In genomic region chr12:100241911-100242796, GRCm38 (mm10) we compare ENCODE assay signal across 7 mouse cellular contexts. TPM values are rescaled to one million over a fixed set of nuclear protein-coding genes. Genes with fewer than 3 reads are reported as not detected.
DNase-seq lines count a peak whose midpoint lies in the region; ATAC-seq lines count a peak whose summit lies in the region.

No protein-coding gene starts in this region.

- no peak overlapping the region for H3K27ac ChIP-seq in intestine, embryonic 16.5 days (ENCODE audit: low read length)

- no peaks in the 10 kb centered on the region for H3K4me1 ChIP-seq in intestine, embryonic 16.5 days (ENCODE audit: control insufficient read depth, insufficient read depth, low read length)

- no peaks in the 10 kb centered on the region for H3K9me3 ChIP-seq in intestine, embryonic 16.5 days (ENCODE audit: control insufficient read depth, low read length)

- 11% methylated on average over 22 of the region's 22 CpGs for WGBS in intestine, embryonic 16.5 days

- peak overlapping the region; percentile 49 for H3K4me2 ChIP-seq in intestine, embryonic 16.5 days (ENCODE audit: low read depth, low read length)

- peak; percentile 60 for DNase-seq in adrenal gland, postnatal 14 days
- DNase-seq in embryo, embryonic 11.5 days (ENCODE audit: low read depth, low spot score) = peak; percentile 71
- peak; percentile 96 for DNase-seq in heart, adult 11 months
- DNase-seq in left cerebral cortex, postnatal 25 days (ENCODE audit: low spot score in 2 of 2) = peak; percentile 73 to 91
- DNase-seq in right cerebral cortex, postnatal 25 days = peak; percentile 69

- peak; percentile 90 for ATAC-seq in intestine, embryonic 16.5 days
- ATAC-seq in megakaryocyte-erythroid progenitor cell, adult 5-6 weeks (replicated peaks; ENCODE audit: low FRiP score, low TSS enrichment, poor library complexity, severe bottlenecking) = peak; percentile 62

- H3K9ac ChIP-seq in intestine, embryonic 16.5 days (ENCODE audit: low read depth, low read length) = no peak overlapping the region; the same call in 1 of the 2 replicates

- H3K4me3 ChIP-seq in intestine, embryonic 16.5 days (ENCODE audit: low read length) = peak overlapping the region; percentile 24; the same call in 1 of the 2 replicates

- no peaks in the 10 kb centered on the region for H3K36me3 ChIP-seq in intestine, embryonic 16.5 days (ENCODE audit: control insufficient read depth, insufficient read depth, low read length)

- no peaks in the 10 kb centered on the region for H3K27me3 ChIP-seq in intestine, embryonic 16.5 days (replicated peaks; ENCODE audit: control insufficient read depth, insufficient read depth, low read length)

- intact Hi-C loops in left cerebral cortex, postnatal 25 days (cut with DNase I) = no loop called here

RNA-seq across cellular contexts. Expression of gene Calm1, which starts 42.9 kb away (rescaled TPM):
- 432 and 438 TPM in 2 replicates for total RNA-seq in adrenal gland, postnatal 14 days (2021)
- polyA plus RNA-seq in intestine, embryonic 16.5 days (2015; fragmentation: Nextera tagmentation; extraction: Ambion mirVana) = 2,576 and 2,612 TPM in 2 replicates
- total RNA-seq in left cerebral cortex, postnatal 25 days (2021) = 1,000 to 10,000 TPM; 2,231 to 2,341 TPM
- 102 and 137 TPM in 2 replicates for total RNA-seq in megakaryocyte-erythroid progenitor cell, adult 5-6 weeks (2014; fragmentation: Nextera tagmentation)
- 509 and 519 TPM in 2 replicates for total RNA-seq in megakaryocyte-erythroid progenitor cell, adult 5-6 weeks (2017)
